Mouse (Mus musculus) neural tube, embryonic 15.5 days (tissue): ENCODE data around the gene 1700011M02Rik. TPM values are rescaled to one million over a fixed set of nuclear protein-coding genes. Genes with fewer than 3 reads are reported as not detected.

Experiments used
- polyA plus RNA-seq: library from polyadenylated mRNA; unstranded; fragments of >200 nt; fragmentation: Nextera tagmentation; extraction: Ambion mirVana; gene quantifications from 2 replicates; pipeline ENCODE4 v1.2.1, GENCODE M21; 2015

Gene 1700011M02Rik
- polyA plus RNA-seq, 1 experiment from 2014 or later = not detected

Other genes starting within 250 kb of the 1700011M02Rik start
- not detected in 2 replicates for gene Gm3880, start 221.9 kb upstream of the 1700011M02Rik start, polyA plus RNA-seq
- not detected in 2 replicates for gene Gm9112, start 201.3 kb upstream of the 1700011M02Rik start, polyA plus RNA-seq
- not detected in 2 replicates for gene Dmrtc1b, start 201.0 kb upstream of the 1700011M02Rik start, polyA plus RNA-seq
- gene Dmrtc1c1, start 105.9 kb upstream of the 1700011M02Rik start, polyA plus RNA-seq = not detected in 2 replicates
- gene Dmrtc1c2, start 54.3 kb upstream of the 1700011M02Rik start, polyA plus RNA-seq = not detected in 2 replicates
- not detected in 2 replicates for gene 1700031F05Rik, start 40.9 kb upstream of the 1700011M02Rik start, polyA plus RNA-seq
- 1.0 and 1.5 TPM in 2 replicates for gene Dmrtc1a, start 218 bp upstream of the 1700011M02Rik start, polyA plus RNA-seq
- gene 1700018G05Rik, start 19.5 kb downstream of the 1700011M02Rik start, polyA plus RNA-seq = 0.64 TPM in 1 of 2 replicates, not detected in the other